Mouse (Mus musculus) cerebellum, adult 9-10 months (tissue): ENCODE results near the gene C2cd4c.

Experiments used
- DNase-seq: peaks from one replicate; pipeline ENCODE4 v3.0.0; 2022

The C2cd4c gene

DNA sequence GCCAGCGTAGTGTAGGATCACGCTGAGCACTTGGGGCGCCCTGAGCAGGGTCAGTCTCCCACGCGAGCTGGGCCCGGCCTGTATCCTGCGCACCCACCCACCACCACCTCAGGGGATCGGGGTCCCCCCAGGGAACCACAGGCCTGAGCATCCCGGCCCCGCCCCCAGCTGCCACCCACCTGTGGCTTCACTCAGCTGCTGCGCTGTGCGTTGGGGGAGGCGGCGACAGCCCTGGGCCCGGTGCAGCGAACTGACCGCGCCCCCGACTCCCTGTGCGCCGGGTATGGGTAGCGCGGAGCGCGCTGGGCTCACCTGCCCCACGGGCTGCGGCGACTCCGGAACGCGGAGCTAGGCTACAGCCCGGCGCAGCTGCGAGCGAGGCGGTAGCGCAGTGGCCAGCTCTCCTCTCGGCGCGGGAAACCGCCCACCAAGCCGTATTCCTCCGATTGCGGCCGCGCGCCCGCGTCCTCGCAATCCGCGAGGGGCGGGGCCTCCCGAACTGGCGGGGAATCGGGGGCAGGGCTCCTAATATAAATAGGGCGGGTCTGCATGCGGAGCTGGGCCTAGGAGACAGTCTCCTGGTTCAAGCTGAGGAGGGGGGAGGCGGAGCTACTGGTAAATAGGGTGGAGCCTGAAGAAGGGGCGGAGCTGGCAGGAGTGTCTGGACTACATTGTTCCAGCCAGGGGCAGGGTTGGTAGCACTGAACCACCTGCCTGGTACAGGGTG, at the start of gene C2cd4c:
Gene C2cd4c (minus strand): TSS at position 448 of the 727 bp plus-strand sequence.
- peak; percentile 82 for DNase-seq

DNA sequence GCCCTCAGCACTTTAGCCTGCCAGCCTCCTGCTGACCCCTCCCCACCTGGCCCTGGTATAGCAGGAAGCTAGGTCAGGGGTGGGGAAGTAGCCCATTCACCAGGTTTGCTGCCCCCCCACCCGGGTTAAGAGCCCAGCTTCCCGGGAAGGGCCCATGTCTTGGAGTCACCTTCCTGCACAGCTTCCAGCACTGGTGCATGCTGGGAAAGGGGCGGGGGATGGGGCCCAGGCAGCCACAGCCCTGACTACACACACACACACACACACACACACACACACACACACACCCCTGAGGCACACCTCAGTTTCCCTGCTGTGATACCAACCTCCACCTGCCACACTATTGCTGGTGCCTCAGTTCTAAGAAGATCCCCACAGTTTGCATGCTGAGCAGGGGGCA, 48.0 kb upstream of the C2cd4c start:
- DNase-seq = no peak

DNA sequence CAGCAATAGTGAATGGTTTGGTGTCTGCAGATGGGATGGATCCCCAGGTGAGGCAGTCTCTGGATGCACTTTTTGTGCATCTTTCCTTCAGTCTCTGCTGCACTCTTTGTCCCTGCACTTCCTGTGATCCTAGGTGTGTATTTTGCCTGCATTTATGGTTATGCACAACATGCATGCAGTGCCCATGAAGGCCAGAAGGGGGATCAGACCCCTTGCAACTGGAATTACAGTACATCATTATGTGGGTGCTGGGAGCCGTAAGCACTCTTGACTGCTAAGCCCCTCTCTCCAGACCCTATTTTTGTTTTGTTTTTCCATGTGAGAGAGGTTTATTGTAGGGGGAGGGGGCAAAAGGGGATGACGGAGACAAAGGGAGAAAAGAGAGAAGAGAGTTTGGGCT, 46.5 kb upstream of the C2cd4c start:
- no peak for DNase-seq

DNA sequence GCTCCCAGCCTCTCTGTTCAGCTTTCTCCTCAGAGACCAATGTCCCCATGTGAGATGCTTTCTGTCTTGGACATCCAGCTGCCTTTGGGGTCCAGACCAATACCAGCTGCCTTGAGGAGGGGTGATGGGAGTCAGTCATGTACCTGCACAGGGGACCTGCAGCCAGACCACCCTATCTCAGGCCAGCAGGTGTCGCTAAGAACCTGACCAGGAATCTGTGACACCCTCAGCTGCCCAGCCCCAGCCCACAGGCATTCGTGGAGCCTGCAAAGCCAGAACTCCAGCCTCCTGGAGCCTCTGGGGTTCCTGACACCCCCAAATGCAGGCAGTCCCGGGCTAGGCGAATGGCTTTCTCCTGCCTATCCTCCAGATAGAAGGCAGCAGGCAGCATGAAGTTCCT, 45.0 kb upstream of the C2cd4c start:
- DNase-seq = no peak

DNA sequence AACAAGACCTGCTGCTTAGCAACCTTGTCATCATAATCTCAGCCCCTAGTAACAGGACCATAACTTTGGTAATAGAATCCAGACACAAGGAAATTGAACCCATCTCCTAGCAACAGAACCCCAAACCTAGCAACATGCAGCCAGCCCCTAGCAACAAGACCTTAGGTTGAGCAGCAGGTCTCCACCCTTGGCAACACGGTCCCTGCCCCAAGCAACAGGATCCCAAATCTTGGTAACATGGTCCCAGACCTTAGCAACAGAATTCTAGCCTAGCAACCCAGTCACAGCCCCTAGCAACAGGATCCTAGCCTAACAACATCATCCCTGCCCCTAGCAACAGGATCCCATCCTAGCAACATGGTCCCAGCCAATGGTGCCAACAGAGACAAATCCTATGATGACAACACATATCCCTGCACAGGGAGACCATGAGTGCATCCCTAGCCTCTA, 41.1 kb upstream of the C2cd4c start:
- DNase-seq = no peak

DNA sequence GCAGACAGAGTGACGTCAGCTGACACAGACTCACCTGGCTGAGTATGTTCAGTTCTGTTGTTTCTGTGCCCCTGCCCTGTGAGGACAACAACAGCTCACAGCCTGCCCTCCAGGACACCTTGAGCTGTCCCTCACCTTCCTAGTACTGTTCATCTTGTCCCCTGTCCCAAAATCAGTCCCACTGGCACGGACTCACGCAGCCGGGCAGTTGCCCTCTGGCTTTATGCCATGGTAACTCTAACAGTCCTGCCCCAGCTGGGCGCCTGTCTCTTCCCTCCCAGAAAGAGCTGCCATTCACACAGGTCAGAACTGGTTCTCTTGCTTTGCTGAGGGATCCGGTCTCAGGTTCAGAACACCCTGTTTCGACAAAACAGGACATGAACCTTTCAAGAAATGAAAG, 39.0 kb upstream of the C2cd4c start:
- no peak for DNase-seq

DNA sequence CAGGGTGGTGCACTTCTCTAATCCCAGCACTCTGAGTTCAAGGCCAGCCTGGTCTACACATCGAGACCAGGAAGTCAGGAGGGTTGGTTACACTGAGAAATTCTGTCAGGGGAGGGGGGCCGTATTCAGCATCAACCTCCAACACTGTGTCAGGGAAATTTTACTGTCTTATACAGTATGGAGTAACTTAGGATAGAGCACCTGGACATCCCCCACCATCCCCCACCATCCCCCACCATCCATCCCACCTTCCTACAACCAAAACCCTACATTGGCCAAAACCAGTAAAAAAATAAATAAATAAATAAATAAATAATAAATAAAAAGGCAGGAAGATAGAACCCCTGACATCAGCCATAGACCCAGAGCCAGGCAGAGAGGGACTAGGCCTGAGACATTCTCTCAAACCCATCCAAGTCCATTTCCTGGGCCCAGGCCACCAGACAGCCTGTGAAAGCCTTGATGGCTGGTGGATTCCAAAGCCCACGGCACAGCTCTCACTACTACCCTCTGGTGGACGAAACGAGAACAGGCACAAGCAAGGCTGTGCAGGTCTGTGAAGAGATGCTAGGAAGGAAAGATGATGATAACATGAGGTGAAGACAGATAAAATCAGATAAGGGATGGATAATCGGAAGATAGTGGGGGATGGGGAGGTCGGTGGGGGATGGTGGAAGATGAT, 35.4 kb upstream of the C2cd4c start:
- DNase-seq = peak; percentile 82

DNA sequence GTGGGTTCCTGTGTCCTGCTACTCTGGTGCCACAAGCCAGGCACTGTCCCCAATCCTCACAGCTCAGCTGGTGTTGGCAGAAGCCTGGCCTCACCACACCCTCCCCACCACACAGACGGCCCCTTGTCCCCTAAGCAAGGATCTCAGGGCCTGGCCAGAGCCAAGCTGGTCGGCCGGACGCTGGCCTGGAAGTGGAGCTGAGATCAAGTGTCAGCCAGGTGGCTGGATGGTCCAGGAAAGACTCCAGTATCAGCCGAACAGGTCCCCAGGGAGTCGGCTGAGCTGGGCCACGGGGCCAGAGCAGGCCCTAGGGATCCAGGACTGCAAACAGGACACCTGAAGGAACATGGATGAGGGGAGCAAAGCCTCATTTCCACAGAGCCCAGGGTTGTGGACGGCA, 31.9 kb upstream of the C2cd4c start, which contains the start of gene Odf3l2:
Gene Odf3l2 (minus strand): TSS at position 28 of the 400 bp plus-strand sequence.
- DNase-seq = no peak

DNA sequence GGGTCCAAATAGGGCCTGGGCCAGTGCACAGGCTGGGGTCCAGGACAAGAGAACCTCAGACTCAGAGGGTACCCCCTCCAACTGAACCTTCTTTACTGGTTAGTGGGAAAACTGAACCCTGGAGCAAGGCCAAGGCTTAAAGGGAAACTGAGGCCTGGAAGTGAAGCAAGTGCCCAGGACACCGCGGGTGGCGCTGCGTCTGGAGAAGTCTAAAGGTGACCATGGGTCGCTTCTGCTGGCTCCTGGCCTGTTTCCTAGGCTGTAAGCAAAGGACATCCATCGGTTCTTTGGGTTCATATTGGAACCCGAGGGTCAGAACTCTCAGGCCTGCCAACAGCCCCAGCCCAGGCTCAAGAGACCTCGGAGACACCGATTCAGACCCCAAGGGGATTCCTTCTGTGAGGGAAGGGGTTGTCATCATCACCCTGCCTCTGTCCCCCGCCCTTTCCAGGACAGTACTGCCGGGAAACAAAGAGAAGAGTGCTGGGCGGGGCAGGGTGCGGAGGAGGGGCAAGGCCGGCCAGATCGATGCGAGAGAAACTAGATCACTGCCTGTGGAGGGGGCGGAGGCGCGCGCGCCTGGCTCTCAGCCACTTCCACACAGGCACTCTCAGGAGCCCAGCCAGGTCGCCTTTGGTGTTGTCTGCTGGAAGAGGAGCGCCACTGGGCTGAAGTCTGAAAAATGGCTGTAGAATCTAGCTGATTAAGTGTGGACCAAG, 24.8 kb upstream of the C2cd4c start:
- peak; percentile 68 for DNase-seq

DNA sequence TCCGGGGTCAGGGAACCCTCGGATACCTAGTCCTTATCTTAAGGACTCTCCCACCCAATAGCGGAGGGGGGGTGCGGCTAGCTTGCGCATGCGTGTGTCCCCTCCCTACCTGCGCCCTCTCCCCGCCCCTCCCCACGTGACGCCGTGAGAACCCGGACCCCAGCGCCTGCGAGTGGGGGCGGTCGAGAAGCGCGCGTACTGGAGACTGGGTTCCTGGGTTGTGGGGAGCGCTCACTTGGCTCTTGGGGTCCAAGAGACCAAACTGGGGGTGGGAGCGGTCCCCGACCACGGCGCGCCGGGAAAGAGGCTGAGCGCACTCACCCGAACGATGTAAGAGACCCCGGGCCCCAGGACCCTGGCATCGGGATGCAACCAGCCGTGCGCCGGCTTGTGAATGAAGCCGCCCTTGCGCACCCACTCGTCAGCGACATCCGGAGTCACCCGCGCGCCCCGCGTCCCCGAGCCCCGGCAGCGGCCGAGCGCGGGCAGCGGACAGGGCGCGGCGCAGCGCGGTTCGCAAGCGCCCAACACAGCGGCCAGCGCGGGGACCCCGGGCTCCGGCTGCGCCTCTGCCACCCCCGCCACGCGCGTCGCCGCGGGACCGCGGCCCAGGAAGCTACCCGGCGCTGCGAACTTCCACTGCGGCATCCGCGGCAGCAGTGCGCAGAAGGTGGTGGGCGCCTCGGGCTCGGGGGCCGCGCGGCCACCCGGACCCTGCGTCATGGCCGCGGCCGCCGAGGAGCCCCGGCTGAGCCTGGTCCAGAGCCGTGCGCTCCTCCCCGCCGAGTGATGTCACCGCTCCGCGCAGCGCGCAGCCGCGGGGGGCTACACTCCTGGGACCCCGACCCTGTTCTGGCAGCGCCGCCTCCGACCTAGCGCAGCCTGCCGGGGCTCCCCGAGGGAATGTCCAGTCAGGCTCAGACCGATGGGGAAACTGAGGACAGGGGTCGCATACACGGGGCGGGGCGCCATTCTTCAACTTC, 23.6 kb upstream of the C2cd4c start, which contains the start of gene Shc2:
Gene Shc2 (minus strand): TSS at position 791 of the 983 bp plus-strand sequence.
- DNase-seq = peak; percentile 86

DNA sequence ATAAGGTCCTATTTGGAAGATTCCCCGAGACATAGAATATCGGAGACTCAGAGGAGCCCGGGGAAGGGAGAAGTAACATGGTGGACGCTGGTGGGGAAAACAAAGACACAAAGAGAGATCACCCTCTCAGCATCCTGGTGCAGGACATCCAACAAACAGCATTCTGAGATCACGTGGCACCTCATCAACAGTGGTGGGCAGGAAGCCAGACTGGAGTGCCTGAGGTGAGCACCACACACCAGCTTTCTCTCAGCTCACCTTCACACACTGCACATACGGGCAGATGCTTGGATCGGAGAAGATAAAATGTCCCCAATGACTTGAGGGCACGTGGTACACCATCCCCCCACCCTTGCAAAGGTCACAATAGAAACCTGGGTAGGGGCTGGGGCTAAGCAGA, 22.5 kb upstream of the C2cd4c start:
- DNase-seq = peak; percentile 66

DNA sequence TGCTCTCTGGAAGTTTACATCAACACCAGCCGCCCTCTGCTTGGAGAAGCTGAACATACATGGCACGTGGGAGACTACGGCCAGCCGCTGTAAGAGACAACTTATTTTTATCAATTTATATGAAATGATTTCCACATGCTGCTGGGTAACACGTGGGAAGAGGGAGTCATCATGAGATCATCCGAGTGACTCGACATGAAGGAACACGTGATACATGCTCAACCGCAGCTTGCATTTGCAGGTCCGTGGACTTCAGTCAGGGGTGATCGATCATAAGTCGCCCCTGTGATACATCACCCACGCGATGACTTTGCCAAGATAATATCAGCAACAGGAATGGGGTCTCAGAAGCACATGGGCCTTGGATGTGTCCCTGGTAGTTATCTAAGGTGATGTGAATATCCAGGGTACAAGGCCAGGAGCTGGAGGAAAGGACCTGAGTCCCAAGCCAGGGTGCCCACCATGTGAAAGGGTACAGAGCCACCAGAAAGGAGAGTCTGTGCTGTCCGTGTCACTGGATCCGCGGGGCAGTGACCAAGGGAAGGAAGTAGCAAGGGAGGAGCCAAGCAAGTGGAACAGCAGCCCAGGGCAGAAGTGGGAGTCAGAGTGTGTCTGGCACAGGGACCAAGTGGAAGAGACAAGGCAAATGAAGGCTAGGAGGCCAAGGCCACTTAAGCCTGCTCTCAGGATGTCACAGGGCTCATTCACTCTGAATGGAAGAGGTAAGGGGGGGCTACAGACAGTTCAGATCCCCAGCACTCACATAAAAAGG, 19.4 kb upstream of the C2cd4c start:
- no peak for DNase-seq

DNA sequence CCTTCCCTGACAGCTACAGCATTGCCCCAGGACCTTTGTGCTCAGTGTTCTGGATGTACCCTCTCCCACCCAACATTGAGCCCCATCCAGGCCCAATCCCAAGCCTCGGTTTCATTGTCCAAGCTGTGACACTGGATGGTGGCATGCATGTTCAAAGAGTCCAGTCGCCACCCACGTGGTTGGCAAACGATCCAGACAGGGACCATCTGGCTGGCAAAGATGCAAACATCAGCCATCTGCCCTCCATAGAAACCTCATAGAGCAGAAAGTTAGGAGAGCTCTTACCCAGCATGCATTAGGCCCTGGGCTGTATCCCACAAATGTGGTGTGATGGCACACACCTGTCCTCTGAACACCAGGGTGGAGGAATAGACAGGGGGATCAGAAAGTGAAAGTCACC, 17.6 kb upstream of the C2cd4c start:
- DNase-seq = no peak

DNA sequence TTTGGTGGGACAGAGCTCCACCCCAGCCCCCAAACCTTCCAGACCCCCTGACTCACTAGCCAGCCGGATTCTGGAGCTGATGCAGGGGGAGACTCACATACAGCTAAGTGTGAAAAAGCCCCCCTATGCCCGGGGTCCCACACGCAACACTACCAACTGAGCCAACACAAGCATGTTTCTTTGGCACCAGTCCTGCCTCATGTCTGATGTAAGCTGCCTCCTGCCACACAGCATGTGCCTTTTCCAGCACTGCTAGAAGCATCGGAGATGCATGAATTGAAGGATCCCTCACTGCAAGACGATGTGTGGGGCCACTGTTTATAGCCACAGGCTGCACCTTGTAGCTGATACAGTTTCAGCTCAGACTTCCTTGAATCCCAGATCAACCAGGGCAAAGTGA, 14.6 kb upstream of the C2cd4c start:
- DNase-seq = no peak

DNA sequence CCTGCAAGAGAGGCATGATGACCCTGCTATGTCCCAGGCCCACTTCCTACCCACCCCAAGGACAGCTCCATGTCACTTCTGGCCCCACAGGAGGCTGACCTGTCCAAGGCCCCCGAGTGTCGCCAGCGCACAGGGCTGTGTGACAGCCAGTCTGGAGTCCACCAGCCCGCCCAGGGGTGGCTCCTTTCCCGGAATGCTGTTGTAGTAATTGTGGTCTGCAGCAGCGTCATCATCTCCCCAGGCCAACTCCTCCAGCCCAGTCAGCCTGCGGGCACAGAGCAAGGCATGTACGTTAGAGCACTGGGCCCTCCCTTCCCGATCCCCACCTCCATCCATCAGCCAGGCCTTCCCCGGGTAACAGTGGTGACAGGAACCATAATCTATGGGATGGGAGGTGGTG, 12.3 kb upstream of the C2cd4c start:
- no peak for DNase-seq

DNA sequence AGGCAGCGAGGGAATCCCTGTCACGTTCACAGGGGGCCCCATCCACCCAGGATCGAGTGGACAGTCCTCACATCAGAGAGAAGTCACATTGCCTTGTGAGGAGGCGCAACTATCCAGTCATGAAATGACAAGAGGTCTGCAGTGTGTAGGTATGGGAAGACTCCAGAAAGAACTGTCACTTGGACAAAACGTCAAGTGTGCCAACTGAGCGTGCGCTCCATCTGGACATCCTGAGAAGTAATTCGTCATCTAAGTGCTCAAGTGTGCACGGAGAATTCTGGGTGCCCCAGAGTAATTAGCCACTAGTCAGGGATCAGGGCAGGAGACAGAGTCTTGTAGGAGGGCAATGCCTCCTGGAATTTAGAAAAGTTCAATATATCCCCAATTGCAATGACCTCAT, 11.6 kb upstream of the C2cd4c start:
- DNase-seq = no peak

DNA sequence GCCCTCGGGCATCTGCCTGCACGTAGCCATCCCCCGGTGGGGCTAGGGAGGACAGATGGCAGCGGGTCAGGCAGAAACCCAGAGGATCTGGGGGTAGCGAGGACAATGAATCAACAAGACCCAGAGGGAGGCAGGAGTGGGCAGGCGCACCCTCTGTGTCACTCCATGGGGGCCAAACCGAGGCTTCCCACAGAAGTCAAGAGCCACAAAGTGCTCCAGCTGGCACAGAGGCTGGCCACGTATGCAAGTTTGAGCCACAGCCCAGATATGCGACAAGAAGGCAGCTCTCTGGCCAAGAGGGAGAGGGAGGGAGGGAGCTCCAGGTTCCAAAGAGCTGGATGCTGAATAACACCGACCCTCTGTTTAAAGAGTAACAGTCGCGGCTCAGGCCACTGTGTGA, 10.1 kb upstream of the C2cd4c start:
- DNase-seq = no peak

DNA sequence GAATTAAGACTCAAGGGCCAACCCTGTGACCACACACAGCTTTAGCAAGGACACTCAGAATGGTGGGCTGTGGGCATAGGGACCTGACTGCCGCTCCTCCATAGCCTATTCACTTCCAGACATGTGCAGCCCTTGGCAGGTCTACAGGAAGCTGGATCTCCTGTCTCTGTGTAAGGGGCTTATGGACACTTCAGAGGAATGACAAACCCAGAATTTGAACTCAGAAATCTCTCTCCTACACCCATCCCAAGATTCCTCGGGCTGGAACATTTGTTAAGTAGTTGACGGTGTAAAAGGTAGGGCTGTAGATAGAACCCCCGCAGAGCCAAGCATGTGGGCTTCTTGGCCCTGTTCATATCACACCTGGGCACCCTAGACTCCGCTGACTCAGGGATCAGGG, 2.6 kb upstream of the C2cd4c start:
- DNase-seq = no peak

DNA sequence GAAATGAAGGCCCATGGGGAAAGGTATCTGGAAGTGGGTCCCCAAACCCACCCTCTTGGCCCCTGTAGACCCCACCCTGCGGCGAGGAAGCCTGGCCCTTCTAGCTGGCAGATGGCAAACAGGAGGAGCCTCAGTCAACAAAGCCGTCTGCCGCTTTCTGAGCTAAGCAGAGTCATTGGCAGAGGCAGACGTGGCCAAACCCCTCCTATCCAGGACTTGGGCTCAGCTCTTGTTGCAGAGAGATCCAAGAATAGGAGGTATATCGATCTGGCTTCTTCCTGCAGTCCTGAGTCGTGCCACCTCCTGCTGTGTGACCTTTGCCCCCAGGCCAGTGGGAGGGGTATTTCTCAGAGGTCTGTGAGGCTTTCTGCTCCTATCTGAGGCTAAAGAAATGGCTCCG, 2.0 kb upstream of the C2cd4c start:
- DNase-seq = peak; percentile 58

DNA sequence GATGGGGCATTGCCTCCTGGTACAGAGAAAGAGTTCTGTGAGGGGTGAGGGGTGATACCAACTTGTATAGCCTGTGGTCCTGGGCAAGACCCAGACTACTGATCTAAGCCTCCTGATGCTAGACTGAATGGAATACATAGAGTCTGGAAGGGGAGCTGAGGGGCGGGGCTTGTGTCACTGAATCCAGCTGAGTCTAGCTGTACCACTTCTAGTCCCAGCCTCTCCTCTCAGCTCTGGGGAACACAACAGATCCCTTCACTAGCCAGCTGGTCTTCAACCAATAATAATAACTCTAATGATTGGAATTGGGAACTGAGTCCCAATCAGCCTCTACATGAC, 449 bp upstream of the C2cd4c start:
- no peak for DNase-seq

DNA sequence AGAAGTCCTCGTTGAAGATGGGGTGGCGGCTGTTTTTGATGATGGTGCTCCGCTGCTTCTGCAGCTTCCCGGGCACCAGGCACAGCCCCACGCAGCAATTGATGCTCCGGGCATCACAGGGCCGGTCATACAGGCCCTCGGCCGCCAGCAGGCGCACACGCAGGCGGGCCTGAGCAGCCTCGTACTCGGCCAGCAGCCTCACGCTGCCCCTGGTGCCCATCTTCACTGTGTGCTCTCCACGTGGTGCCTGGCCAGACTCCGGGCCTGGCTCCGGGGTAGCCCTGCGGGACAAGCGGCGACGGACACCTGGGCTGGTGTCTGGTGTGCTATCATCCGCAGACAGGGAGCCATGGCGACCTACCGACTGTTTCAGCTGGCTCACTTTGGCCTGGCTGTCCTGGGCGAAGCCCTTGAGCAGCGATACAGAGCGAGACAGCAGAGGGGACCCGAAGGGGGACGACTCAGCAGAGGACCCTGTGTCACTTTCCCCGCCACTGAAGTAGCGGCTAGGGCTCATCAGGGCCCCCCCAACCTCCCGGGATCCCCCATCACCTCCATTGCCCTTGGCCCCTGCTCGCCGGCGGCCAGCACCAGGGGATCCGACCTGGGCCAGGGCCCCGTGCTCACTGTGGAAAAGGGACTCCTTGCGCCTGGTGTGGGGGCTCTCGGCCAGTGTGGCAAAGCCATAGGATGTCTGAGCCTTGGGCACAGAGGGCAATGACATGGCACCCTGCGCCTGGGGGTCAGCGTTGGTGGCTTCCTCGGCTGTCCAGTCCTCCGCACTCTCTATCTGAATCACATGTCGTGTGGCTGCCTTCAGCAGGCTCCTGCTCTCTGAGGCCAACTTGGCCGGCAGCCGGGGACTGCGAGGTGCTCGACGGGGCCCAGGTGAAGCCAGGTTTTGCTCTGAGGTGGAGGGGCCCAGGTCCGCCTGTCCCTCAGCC, 1.4 kb downstream of the C2cd4c start:
- no peak for DNase-seq
